9 mouse cellular contexts compared by ENCODE assay signal in genomic region chr9:120690510-120690909, GRCm38 (mm10).
A peak's percentile ranks its signal among the peaks of the same experiment; 100 is the strongest.
DNase-seq lines count a peak whose midpoint lies in the region; ATAC-seq lines count a peak whose summit lies in the region.
"Had no signal": no experiment of that assay in that cellular context is flagged by ENCODE, and none has a peak within 500 bp of the region (broad histone marks: within the 10 kb centered on the region; RNA-seq: fewer than 3 reads in every experiment).

No protein-coding gene starts in this region.

- no peaks in the 10 kb centered on the region for H3K9me3 ChIP-seq in kidney, embryonic 15.5 days (replicated peaks)
- no peaks in the 10 kb centered on the region for H3K9me3 ChIP-seq in embryonic facial prominence, embryonic 10.5 days
- H3K9me3 ChIP-seq in hindbrain, embryonic 11.5 days (ENCODE audit: control insufficient read depth, low read length), result no peaks in the 10 kb centered on the region
- no peaks in the 10 kb centered on the region for H3K9me3 ChIP-seq in midbrain, embryonic 14.5 days (ENCODE audit: control insufficient read depth, low read length)
- H3K9me3 ChIP-seq: liver, embryonic 13.5 days had no signal

- H3K4me1 ChIP-seq in kidney, embryonic 15.5 days, result peaks cover 40% of the 10 kb centered on the region
- H3K4me1 ChIP-seq in embryonic facial prominence, embryonic 10.5 days, result peaks cover 50% of the 10 kb centered on the region
- H3K4me1 ChIP-seq in hindbrain, embryonic 11.5 days (replicated peaks; ENCODE audit: control insufficient read depth, insufficient read depth, low read length), result peaks cover 8% of the 10 kb centered on the region
- H3K4me1 ChIP-seq in midbrain, embryonic 14.5 days (ENCODE audit: control insufficient read depth, insufficient read depth, low read length), result peaks cover 39% of the 10 kb centered on the region

- no peak overlapping the region for H3K4me3 ChIP-seq in kidney, embryonic 15.5 days (replicated peaks)
- H3K4me3 ChIP-seq in embryonic facial prominence, embryonic 10.5 days, result peak overlapping the region; percentile 45; the same call in 1 of the 2 replicates
- H3K4me3 ChIP-seq in hindbrain, embryonic 11.5 days (ENCODE audit: low read depth, low read length), result no peak overlapping the region
- H3K4me3 ChIP-seq in midbrain, embryonic 14.5 days (replicated peaks; ENCODE audit: low read depth, low read length), result no peak overlapping the region
- H3K4me3 ChIP-seq: liver, embryonic 13.5 days had no signal

- H3K27ac ChIP-seq in kidney, embryonic 15.5 days, result peak overlapping the region; percentile 95
- peak overlapping the region; percentile 91 for H3K27ac ChIP-seq in embryonic facial prominence, embryonic 10.5 days (replicated peaks)
- peak overlapping the region; percentile 86 for H3K27ac ChIP-seq in hindbrain, embryonic 11.5 days (ENCODE audit: low read depth, low read length)
- peak overlapping the region; percentile 83 for H3K27ac ChIP-seq in midbrain, embryonic 14.5 days (replicated peaks; ENCODE audit: low read depth, low read length)

- peak overlapping the region; percentile 58 for H3K4me2 ChIP-seq in kidney, embryonic 15.5 days
- 0 out of 2 replicates have a peak overlapping the region, but pooled peaks have one; percentile 36 for H3K4me2 ChIP-seq in hindbrain, embryonic 11.5 days (replicated peaks; ENCODE audit: low read depth, low read length)
- no peak overlapping the region for H3K4me2 ChIP-seq in midbrain, embryonic 14.5 days (ENCODE audit: low read length)

- WGBS in kidney, embryonic 15.5 days, result 20% methylated on average over 5 of the region's 5 CpGs
- WGBS in embryonic facial prominence, embryonic 10.5 days, result 19% methylated on average over 5 of the region's 5 CpGs
- 17% methylated on average over 5 of the region's 5 CpGs for WGBS in hindbrain, embryonic 11.5 days
- 26% methylated on average over 5 of the region's 5 CpGs for WGBS in midbrain, embryonic 14.5 days

- no peaks in the 10 kb centered on the region for H3K36me3 ChIP-seq in kidney, embryonic 15.5 days
- H3K36me3 ChIP-seq in embryonic facial prominence, embryonic 10.5 days (replicated peaks), result no peaks in the 10 kb centered on the region
- no peaks in the 10 kb centered on the region for H3K36me3 ChIP-seq in hindbrain, embryonic 11.5 days (ENCODE audit: control insufficient read depth, insufficient read depth, low read length)
- H3K36me3 ChIP-seq in midbrain, embryonic 14.5 days (ENCODE audit: control insufficient read depth, insufficient read depth, low read length), result no peaks in the 10 kb centered on the region
- H3K36me3 ChIP-seq: liver, embryonic 13.5 days had no signal

- no peak for ATAC-seq in kidney, embryonic 15.5 days (replicated peaks; ENCODE audit: low FRiP score)
- ATAC-seq in hindbrain, embryonic 11.5 days (ENCODE audit: low FRiP score), result no peak
- ATAC-seq in midbrain, embryonic 14.5 days (ENCODE audit: low FRiP score, low TSS enrichment), result no peak

- no peak overlapping the region for H3K9ac ChIP-seq in kidney, embryonic 15.5 days
- H3K9ac ChIP-seq in hindbrain, embryonic 11.5 days (ENCODE audit: low read depth, low read length), result peak overlapping the region; percentile 47
- H3K9ac ChIP-seq in midbrain, embryonic 14.5 days (replicated peaks; ENCODE audit: low read length), result no peak overlapping the region
- H3K9ac ChIP-seq: liver, embryonic 13.5 days had no signal

- no peaks in the 10 kb centered on the region for H3K27me3 ChIP-seq in kidney, embryonic 15.5 days
- H3K27me3 ChIP-seq in embryonic facial prominence, embryonic 10.5 days (replicated peaks; ENCODE audit: low read depth, poor library complexity, severe bottlenecking), result no peaks in the 10 kb centered on the region
- H3K27me3 ChIP-seq in hindbrain, embryonic 11.5 days (ENCODE audit: control insufficient read depth, insufficient read depth, low read length), result no peaks in the 10 kb centered on the region
- H3K27me3 ChIP-seq in midbrain, embryonic 14.5 days (ENCODE audit: control insufficient read depth, insufficient read depth, low read length), result no peaks in the 10 kb centered on the region
- H3K27me3 ChIP-seq: liver, embryonic 13.5 days had no signal

- DNase-seq in kidney, postnatal 4 days, result no peak
- no peak for DNase-seq in embryonic facial prominence, embryonic 10.5 days (ENCODE audit: low spot score)
- no peak for DNase-seq in hindbrain, embryonic 11.5 days (ENCODE audit: low spot score)
- no peak for DNase-seq in midbrain, embryonic 14.5 days
- no peak for DNase-seq in frontal cortex, postnatal 25 days (ENCODE audit: low spot score in 2 of 2)
- no peak for DNase-seq in layer of hippocampus, postnatal 10 days (ENCODE audit: low spot score in 2 of 2)
- DNase-seq in gastrocnemius, postnatal 25 days, result no peak
- DNase-seq: liver, embryonic 13.5 days had no signal
